Mouse (Mus musculus) splenic B cell, adult 2 months (primary cell): ENCODE measurements around the gene Tada2b.

Source experiments
- DNase-seq: peaks from one replicate; pipeline ENCODE4 v3.0.0-alpha.2; 2011; ENCODE audit warnings: low read depth, low spot score
- H3K27me3 ChIP-seq: 2 replicates; pipeline ENCODE4 v1.6.1; 2012; ENCODE audit warnings: mild to moderate bottlenecking, low read length, moderate library complexity, mixed read lengths; ENCODE audit not compliant: control insufficient read depth, poor library complexity, insufficient read depth, severe bottlenecking
- H3K36me3 ChIP-seq: 2 replicates; pipeline ENCODE4 v1.6.1; 2012; ENCODE audit warnings: mild to moderate bottlenecking, low read length, moderate library complexity, mixed read lengths; ENCODE audit not compliant: control insufficient read depth, poor library complexity, insufficient read depth, severe bottlenecking

The Tada2b gene

DNA sequence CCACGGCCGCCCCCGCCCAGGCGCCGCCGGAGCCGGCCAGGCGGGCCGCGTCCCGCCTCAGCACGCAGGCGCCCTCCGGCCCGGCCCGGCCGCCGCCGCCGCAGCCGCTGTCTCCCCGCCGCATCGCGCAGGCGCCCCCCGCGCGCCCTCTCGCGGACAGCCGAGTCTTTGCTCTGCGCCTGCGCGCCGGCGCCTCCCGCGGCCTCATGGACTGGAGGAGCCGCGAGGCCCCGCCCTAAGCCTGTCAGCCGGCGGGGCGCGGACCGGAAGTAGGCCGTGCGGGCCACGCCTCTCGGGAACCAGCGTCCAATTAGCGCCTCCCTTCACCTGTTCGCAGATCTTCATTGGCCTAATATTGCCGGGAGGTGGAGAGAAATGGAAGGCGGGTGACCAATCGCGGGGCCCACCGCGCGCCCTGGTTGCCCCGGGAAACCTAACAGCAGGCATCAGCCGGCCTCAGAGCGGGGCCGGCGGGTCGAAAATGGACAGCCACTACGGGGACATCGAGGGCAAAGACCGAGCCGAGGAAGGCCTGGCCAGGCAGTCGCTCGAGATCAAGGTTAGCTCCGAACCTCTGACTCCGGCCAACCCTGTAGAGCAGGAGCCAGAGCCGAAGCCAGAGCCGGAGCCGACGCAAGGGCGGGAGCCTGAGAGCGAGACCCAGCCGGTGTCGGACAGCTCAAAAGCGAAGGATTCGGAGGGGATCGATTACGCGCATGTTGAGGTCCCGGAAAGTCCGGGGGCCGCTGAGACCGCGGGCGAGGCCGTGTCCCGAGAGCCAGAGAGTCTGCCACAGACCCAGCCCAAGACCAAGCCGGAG is at the start of gene Tada2b, which contains the start of gene Ccdc96:
Gene Tada2b, minus strand, starts transcription at position 115 of the 820 bp plus-strand sequence.
Gene Ccdc96, plus strand, starts transcription at position 418 of the 820 bp plus-strand sequence.
- DNase-seq, result peak; percentile 99
- Histone ChIP-seq H3K27me3 (no peaks in the 10 kb centered on the region), H3K36me3 (no peaks in the 10 kb centered on the region)

DNA sequence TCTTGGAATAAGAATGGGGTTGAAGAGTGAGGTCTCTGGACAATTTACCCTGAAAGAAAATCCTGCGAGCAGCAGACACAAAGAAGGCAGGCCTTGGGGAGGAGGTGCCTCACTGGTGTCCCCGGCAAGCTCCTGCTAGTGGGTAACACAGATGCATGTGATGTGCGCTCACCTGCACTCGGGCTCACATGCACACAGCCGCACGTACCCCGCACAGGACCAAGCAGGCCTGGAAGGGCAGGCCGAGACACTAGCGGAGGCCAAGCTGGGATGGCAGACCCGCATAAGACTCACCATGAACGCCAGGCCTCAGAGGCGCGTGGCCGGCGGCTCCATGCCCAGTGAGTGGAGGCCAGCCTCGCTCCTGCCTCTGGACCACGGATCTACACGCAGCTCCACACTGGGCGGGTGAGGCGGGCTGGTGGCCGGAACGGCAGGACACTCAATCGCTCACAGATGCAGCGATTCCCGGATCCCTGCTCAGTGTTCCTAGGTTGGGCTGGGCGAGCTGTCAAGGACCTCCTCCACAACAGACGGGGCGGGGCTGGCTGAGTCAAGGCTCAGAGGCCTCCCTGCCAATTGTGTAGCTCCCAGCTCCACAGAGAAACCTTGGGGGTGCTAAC is 46.2 kb upstream of the Tada2b start:
- H3K36me3 ChIP-seq, result no peaks in the 10 kb centered on the region
- DNase-seq, result peak; percentile 55
- H3K27me3 ChIP-seq, result no peaks in the 10 kb centered on the region

DNA sequence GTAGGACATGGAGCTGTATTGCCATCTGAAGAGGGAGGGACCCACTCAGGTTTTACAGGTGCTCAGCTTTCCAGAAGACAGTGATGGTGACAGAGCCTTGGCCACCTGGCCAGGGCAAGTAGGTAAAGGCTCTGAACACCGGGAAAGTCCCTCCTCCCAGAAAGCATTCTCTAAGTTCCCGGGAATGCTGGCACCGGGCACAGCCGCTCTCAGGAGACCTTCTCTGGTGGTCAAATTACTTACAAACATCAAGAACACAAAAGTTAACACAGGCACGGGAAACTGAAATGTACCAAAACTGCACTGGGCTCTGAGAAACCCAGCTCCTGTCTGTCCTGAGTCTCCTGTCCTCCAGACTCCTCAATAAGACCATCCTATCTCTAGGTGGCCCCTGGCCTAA is 45.6 kb upstream of the Tada2b start:
- no peaks in the 10 kb centered on the region for H3K27me3 ChIP-seq
- DNase-seq, result no peak
- no peaks in the 10 kb centered on the region; the same call in 1 of the 2 replicates for H3K36me3 ChIP-seq

DNA sequence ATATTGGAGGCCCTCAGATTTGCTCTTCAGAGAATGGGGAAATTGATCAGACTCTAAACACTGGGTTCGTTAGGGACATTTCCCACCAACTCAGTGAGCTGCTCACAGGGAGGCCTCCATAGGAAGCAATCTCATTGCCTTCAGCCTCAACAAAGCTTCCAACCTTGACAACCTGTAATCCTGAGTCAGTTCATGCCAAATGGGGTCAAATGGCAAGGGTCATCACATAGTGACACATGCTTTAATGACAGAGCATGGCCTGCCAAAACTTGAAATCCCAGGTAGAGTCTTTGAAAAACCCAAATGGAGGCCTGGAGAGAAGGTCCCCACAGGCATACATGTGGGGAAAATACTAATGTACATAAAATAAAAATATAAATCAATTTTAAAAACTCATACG is 42.8 kb upstream of the Tada2b start:
- no peak for DNase-seq
- H3K27me3 ChIP-seq, result no peaks in the 10 kb centered on the region
- peaks cover 1% of the 10 kb centered on the region for H3K36me3 ChIP-seq

DNA sequence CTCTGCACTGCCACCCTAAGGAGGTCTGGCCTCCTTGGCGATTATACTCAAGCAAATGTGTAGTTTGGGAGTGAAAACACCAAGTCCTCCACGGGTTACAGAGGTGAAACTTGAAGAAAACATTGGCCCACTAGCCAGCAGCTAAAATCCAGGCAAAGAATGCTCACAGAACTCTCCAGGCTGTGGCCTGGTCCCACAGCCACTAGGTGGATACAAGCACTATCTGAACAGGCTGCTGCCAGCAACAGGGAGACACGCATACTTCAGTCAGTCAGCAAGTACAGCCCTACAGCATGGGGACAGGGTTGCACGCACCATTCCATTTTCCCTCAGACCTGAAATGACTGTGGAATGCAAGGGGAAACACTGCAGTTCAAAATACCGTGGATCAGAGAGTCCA is 42.2 kb upstream of the Tada2b start:
- Histone ChIP-seq H3K27me3 (no peaks in the 10 kb centered on the region), H3K36me3 (peaks cover 2% of the 10 kb centered on the region)
- peak; percentile 65 for DNase-seq

DNA sequence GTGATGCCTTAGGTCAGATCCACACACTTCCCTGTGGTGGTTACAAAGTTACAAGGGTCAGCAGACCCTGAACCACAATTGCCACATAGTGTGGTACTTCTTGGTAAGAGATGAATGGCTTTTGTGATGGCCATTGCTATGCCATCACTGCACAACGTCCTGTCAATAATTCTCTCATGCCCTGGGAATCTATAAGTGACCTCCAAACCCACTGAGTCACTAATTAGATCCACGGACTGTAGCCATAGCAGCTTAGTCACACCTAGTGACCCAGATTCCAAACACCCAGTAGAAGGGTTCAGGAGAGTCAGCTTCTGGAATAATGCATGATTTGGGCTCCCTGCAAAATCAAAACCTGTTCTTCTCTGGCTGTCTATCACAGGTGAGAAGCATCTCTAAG is 41.1 kb upstream of the Tada2b start:
- no peak for DNase-seq
- H3K36me3 ChIP-seq, result peaks cover 3% of the 10 kb centered on the region
- H3K27me3 ChIP-seq, result no peaks in the 10 kb centered on the region

GRCm38 (mm10) chr5:36523219-36523703 is 39.2 kb upstream of the Tada2b start:
- peaks cover 9% of the 10 kb centered on the region for H3K36me3 ChIP-seq
- no peak for DNase-seq
- no peaks in the 10 kb centered on the region for H3K27me3 ChIP-seq

GRCm38 (mm10) chr5:36522782-36523181 is 38.7 kb upstream of the Tada2b start:
- H3K27me3 ChIP-seq, result no peaks in the 10 kb centered on the region
- DNase-seq, result no peak

DNA sequence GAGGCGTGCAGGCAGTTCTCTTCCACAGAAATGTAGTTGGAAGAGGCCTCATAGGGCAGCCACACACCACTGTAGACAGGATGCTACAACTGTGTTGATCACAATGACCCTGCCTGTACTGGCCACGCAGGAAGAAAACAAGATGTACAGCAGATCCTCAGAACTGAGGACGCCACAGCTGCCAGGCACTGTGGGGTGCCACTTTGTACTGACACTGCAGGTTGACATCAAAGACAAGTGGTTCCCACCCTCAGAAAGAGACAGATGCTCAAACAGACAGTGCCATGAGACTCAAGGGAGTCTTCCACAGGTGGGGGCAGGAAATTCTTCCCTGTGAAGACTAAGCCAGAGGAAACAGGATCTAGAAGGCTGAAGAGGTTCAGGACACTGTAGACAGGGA is 35.7 kb upstream of the Tada2b start:
- DNase-seq, result no peak
- H3K27me3 ChIP-seq, result no peaks in the 10 kb centered on the region

More at GRCm38 (mm10) chr5:36522782-36523181, 38.7 kb upstream of the Tada2b start:
- H3K36me3 ChIP-seq, result peaks cover 10% of the 10 kb centered on the region

DNA sequence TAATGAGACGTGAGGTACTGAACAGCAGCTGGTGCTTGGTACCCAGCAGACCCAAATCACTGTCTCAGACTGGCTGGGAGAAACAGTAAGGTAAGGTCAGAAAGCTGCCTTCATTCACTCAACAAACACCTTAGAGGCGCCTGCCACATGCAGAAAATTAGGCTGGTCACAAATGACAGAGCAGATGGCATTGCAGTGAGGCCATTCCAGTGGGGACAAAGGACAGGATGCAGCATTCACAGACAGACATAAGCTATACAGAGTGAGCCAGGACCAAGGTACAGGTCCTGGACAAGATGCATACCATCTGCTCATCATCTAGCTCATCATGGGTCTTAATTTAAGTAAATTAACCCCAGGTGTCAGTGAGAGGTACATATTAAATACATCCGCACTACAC is 33.5 kb upstream of the Tada2b start:
- no peak for DNase-seq
- H3K27me3 ChIP-seq, result no peaks in the 10 kb centered on the region
- H3K36me3 ChIP-seq, result peaks cover 10% of the 10 kb centered on the region

More for the DNA sequence above, 35.7 kb upstream of the Tada2b start:
- H3K36me3 ChIP-seq, result peaks cover 10% of the 10 kb centered on the region

DNA sequence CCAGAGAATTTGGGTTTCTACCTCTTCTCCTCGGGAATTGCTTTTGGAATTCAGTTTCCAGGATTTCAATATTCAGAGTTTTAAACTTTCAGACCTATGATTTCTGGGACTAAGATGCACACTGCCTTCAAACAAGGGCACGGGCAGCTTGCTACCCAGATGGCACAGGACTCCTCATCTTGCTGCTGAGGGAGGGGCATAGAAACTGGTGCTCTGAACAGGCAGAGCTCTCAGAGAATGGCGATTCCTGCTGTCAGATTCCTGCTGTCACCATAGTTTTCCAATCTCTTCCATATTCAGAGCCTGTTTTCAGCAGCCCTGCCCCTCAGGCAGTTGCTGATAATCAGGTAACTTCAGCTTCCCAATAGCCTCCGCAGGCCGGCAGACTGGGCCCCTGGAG is 31.5 kb upstream of the Tada2b start:
- Histone ChIP-seq H3K27me3 (no peaks in the 10 kb centered on the region), H3K36me3 (peaks cover 10% of the 10 kb centered on the region)
- no peak for DNase-seq

DNA sequence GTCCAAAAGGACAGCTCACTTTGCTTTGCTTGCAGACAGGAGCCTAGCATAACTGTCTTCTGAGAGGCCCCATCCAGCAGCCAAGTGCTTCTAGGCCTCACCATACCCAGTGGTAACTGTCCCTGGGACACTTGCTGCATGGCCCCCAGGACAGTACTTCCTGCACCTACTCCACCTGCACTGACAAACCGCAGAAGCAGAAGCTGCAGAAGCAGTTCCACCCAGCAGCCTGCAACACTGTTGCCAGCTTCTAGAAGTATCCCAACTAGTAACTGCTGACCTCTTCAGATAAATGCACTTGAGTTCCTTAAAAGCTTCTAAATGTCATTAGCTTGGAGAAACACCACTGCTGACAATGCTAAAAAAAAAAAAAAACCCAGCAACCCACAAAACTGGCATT is 31.0 kb upstream of the Tada2b start:
- no peak for DNase-seq
- Histone ChIP-seq H3K27me3 (no peaks in the 10 kb centered on the region), H3K36me3 (peaks cover 13% of the 10 kb centered on the region)

DNA sequence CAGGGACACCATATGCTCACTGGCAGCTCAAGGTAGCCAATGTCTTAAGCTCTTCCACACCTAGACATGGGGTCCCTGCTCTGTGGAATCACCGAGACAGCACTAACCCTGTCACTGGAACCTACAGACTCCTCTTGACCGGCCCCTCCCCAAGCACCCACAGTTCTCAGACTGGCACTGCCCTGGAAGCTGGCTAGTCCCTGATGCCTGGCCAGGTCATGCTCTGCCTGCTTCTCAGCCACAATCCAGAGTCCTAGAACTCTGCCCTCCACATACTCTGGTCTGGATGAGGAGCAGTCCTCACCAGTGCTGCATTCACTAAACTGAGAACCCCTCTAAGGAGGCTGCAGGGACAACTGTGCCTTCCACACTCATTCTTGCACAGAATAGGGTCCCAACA is 26.9 kb upstream of the Tada2b start:
- peaks cover 9% of the 10 kb centered on the region for H3K36me3 ChIP-seq
- H3K27me3 ChIP-seq, result no peaks in the 10 kb centered on the region
- DNase-seq, result no peak

- Histone ChIP-seq H3K36me3 (peaks cover 12% of the 10 kb centered on the region), H3K27me3 (no peaks in the 10 kb centered on the region)
These were observed 24.3 kb upstream of the Tada2b start for GRCm38 (mm10) chr5:36508351-36508750.

GRCm38 (mm10) chr5:36505643-36506042 is 21.6 kb upstream of the Tada2b start:
- H3K27me3 ChIP-seq, result no peaks in the 10 kb centered on the region
- peaks cover 16% of the 10 kb centered on the region for H3K36me3 ChIP-seq
- no peak for DNase-seq

More at GRCm38 (mm10) chr5:36508351-36508750, 24.3 kb upstream of the Tada2b start:
- DNase-seq, result no peak
